Mouse (Mus musculus): ENCODE measurements around the gene P2rx6. TPM values are rescaled to one million over a fixed set of nuclear protein-coding genes. Genes with fewer than 3 reads are reported as not detected.

The P2rx6 gene
- 1.8 and 2.1 TPM in 2 replicates for polyA plus RNA-seq (2015; fragmentation: Nextera tagmentation; extraction: Ambion mirVana)

DNA sequence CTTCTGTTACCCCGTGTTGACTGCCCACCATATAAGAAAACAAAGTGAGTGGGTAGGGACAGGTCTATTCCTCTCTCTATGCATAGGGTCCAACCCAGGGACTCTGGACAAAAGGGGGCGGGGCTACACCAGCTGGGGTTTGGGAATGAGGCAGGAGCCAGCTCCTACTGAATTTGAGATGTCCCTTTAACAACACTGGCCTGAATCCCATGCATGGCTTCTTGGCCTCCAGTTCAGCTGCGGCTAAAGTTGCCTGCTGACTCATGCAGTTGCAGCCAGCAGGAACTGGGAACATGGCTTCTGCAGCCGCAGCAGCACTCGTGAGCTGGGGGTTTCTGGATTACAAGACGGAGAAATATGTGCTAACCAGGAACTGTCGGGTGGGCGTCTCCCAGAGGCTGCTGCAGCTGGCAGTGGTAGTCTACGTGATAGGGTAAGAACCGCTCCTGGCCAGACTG is at the start of gene P2rx6:
P2rx6 (plus strand) TSS at position 135 of the 458 bp plus-strand sequence.
- Histone ChIP-seq H3K9me3 (replicated peaks; ENCODE audit: control insufficient read depth, low read length) (no peaks in the 10 kb centered on the region), H3K4me3 (replicated peaks; ENCODE audit: low read length) (peak within 1 kb of the TSS; percentile 24), H3K27me3 (ENCODE audit: control insufficient read depth, insufficient read depth, low read length) (no peaks in the 10 kb centered on the region), H3K9ac (ENCODE audit: low read length) (peak within 1 kb of the TSS; percentile 59), H3K36me3 (ENCODE audit: control insufficient read depth, insufficient read depth, low read length) (no peaks in the 10 kb centered on the region), H3K27ac (ENCODE audit: low read length) (peak within 1 kb of the TSS; percentile 84), H3K4me1 (ENCODE audit: control insufficient read depth, insufficient read depth, low read length) (peaks cover 17% of the 10 kb centered on the region), H3K4me2 (ENCODE audit: low read depth, low read length) (peak within 1 kb of the TSS; percentile 57)
- ATAC-seq (ENCODE audit: insufficient read depth, low FRiP score) = peak; percentile 45
- 6% methylated on average over 10 of the region's 10 CpGs for WGBS

DNA sequence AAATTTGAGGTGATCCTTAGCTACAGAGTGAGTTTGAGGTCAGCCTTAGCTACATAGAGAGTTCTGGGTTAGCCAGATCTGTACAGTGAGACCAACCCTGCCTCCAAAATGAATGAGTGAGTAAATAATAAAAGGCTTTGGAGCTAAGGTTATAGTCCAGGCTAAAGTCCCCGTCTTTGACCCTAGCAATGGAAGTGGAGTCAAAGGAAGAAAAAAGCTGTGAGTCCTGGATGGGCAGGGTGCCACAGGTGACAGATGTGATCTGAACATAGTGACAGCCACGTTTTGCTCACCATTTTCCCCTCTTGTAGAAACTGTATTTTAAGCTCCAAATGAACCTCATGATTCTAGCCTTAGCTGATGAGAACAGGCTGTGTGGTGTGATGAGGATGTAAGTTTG is 42.8 kb upstream of the P2rx6 start:
- 74% methylated on average over 2 of the region's 2 CpGs for WGBS
- ATAC-seq (ENCODE audit: insufficient read depth, low FRiP score) = no peak
- Histone ChIP-seq H3K36me3 (ENCODE audit: control insufficient read depth, insufficient read depth, low read length) (peaks cover 43% of the 10 kb centered on the region), H3K4me2 (ENCODE audit: low read depth, low read length) (no peak overlapping the region), H3K4me3 (replicated peaks; ENCODE audit: low read length) (no peak overlapping the region), H3K27me3 (ENCODE audit: control insufficient read depth, insufficient read depth, low read length) (no peaks in the 10 kb centered on the region), H3K9me3 (replicated peaks; ENCODE audit: control insufficient read depth, low read length) (no peaks in the 10 kb centered on the region), H3K9ac (ENCODE audit: low read length) (no peak overlapping the region), H3K27ac (ENCODE audit: low read length) (no peak overlapping the region), H3K4me1 (ENCODE audit: control insufficient read depth, insufficient read depth, low read length) (no peaks in the 10 kb centered on the region)

DNA sequence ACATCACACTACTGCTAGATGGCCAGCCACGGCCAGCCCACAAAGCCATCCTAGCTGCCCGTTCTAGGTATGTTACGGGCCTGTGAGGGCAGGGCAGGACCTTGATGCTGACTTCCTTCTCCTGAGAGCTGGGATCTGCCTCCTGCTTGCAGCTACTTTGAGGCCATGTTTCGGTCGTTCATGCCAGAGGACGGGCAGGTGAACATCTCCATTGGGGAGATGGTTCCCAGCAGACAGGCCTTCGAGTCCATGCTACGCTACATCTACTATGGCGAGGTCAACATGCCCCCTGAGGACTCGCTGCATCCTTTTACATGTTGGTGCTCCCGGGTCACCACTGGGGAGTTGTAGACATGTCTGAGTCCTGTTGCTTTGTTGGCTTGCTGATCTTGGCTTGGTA is 37.5 kb upstream of the P2rx6 start:
- H3K4me2 ChIP-seq (ENCODE audit: low read depth, low read length) = no peak overlapping the region
- peaks cover 33% of the 10 kb centered on the region for H3K36me3 ChIP-seq (ENCODE audit: control insufficient read depth, insufficient read depth, low read length)
- ATAC-seq (ENCODE audit: insufficient read depth, low FRiP score) = no peak
- peaks cover 2% of the 10 kb centered on the region; the same call in 1 of the 2 replicates for H3K4me1 ChIP-seq (ENCODE audit: control insufficient read depth, insufficient read depth, low read length)
- WGBS = 91% methylated on average over 11 of the region's 11 CpGs
- no peaks in the 10 kb centered on the region for H3K9me3 ChIP-seq (replicated peaks; ENCODE audit: control insufficient read depth, low read length)
- no peak overlapping the region for H3K27ac ChIP-seq (ENCODE audit: low read length)
- no peak overlapping the region for H3K4me3 ChIP-seq (replicated peaks; ENCODE audit: low read length)
- no peak overlapping the region for H3K9ac ChIP-seq (ENCODE audit: low read length)
- H3K27me3 ChIP-seq (ENCODE audit: control insufficient read depth, insufficient read depth, low read length) = no peaks in the 10 kb centered on the region

DNA sequence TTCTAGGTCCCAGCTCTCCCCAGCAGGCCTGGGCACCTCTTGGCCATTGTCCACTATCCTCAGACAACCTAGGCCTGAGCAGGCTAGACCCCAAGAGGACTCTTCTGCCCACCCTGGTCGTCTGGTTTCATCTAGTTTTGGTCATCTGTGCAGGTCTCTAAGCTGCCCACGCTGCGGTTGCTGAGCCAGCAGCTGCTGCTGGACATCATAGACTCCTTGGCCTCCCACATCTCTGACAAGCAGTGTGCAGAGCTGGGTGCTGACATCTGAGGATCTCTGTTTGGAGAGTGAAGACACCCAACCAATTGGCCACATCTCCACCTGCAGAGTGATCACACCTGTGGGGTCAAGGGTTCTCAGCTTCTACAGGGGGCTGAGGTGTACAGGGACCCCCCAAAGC is 36.2 kb upstream of the P2rx6 start:
- Histone ChIP-seq H3K9me3 (replicated peaks; ENCODE audit: control insufficient read depth, low read length) (no peaks in the 10 kb centered on the region), H3K9ac (ENCODE audit: low read length) (no peak overlapping the region), H3K36me3 (ENCODE audit: control insufficient read depth, insufficient read depth, low read length) (peaks cover 33% of the 10 kb centered on the region), H3K27me3 (ENCODE audit: control insufficient read depth, insufficient read depth, low read length) (no peaks in the 10 kb centered on the region), H3K4me1 (ENCODE audit: control insufficient read depth, insufficient read depth, low read length) (peaks cover 11% of the 10 kb centered on the region), H3K4me2 (ENCODE audit: low read depth, low read length) (no peak overlapping the region), H3K4me3 (replicated peaks; ENCODE audit: low read length) (no peak overlapping the region), H3K27ac (ENCODE audit: low read length) (no peak overlapping the region)
- WGBS = 81% methylated on average over 3 of the region's 3 CpGs
- no peak for ATAC-seq (ENCODE audit: insufficient read depth, low FRiP score)

DNA sequence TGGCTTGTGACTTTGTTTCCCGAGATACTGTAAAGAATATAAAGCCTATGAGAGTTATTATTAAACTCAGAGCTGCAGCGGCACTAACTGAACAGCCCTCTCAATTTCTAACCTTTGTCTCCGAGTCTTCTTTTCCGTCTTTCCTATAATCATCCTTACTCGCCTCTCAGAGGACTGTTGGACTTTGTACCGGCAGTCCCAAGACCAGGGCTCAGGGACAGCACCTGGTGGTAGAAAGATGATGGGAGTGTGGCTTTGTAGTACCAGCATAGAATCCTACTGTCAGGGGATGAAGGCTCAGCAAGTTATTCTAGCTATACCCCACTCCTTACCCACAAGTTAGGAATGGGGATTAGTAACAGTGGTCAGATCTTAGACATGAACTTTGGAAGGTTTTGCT is 35.5 kb upstream of the P2rx6 start:
- Histone ChIP-seq H3K27ac (ENCODE audit: low read length) (no peak overlapping the region), H3K4me1 (ENCODE audit: control insufficient read depth, insufficient read depth, low read length) (peaks cover 11% of the 10 kb centered on the region), H3K9me3 (replicated peaks; ENCODE audit: control insufficient read depth, low read length) (no peaks in the 10 kb centered on the region), H3K9ac (ENCODE audit: low read length) (no peak overlapping the region), H3K4me3 (replicated peaks; ENCODE audit: low read length) (no peak overlapping the region), H3K27me3 (ENCODE audit: control insufficient read depth, insufficient read depth, low read length) (no peaks in the 10 kb centered on the region), H3K4me2 (ENCODE audit: low read depth, low read length) (no peak overlapping the region), H3K36me3 (ENCODE audit: control insufficient read depth, insufficient read depth, low read length) (peaks cover 27% of the 10 kb centered on the region)
- WGBS = 89% methylated on average over 6 of the region's 6 CpGs
- no peak for ATAC-seq (ENCODE audit: insufficient read depth, low FRiP score)

DNA sequence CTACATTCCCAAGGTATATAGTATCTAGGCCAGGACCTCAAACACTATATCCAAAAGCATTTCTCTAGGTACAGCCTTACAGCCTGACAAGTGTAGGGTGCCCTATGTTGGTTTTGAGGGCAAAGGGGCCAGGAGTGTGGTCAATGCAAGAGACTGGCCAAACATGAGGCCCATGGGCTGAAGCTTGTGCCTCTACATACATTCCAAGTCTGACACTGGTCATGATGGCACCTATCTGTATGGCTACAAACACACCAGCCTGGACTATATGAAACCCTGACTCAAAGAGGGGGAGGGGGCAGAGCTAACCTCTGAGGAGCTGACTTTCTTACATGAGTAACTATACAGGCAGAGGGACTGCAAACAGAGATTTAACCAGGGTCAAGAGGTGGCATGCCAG is 34.1 kb upstream of the P2rx6 start:
- peaks cover 18% of the 10 kb centered on the region for H3K4me1 ChIP-seq (ENCODE audit: control insufficient read depth, insufficient read depth, low read length)
- no peak overlapping the region for H3K4me2 ChIP-seq (ENCODE audit: low read depth, low read length)
- H3K4me3 ChIP-seq (replicated peaks; ENCODE audit: low read length) = no peak overlapping the region
- H3K27me3 ChIP-seq (ENCODE audit: control insufficient read depth, insufficient read depth, low read length) = no peaks in the 10 kb centered on the region
- peaks cover 16% of the 10 kb centered on the region for H3K36me3 ChIP-seq (ENCODE audit: control insufficient read depth, insufficient read depth, low read length)
- H3K27ac ChIP-seq (ENCODE audit: low read length) = no peak overlapping the region
- ATAC-seq (ENCODE audit: insufficient read depth, low FRiP score) = no peak
- H3K9ac ChIP-seq (ENCODE audit: low read length) = no peak overlapping the region
- no peaks in the 10 kb centered on the region for H3K9me3 ChIP-seq (replicated peaks; ENCODE audit: control insufficient read depth, low read length)

DNA sequence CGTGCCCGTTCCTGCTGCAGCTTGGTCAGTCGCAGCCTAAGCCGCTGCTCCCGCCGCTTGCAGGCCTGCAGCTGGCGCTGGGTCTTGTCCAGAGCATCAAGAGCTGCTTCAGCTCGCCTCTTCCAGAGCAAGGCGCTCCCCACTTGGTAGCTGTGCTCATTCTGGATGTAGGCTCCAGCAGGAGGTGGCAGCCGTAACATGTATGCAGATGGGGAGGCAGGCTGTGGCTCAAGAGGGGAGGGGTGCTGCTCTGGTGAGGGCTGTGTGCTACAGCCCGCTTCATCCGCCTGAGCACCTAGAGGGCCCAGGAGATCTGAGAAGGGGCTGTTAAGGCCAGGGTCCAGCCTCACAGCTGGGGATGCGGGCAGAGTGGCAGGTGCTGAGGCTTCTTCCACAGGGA is 33.4 kb upstream of the P2rx6 start:
- no peak for ATAC-seq (ENCODE audit: insufficient read depth, low FRiP score)
- H3K36me3 ChIP-seq (ENCODE audit: control insufficient read depth, insufficient read depth, low read length) = peaks cover 12% of the 10 kb centered on the region
- WGBS = 86% methylated on average over 13 of the region's 13 CpGs

DNA sequence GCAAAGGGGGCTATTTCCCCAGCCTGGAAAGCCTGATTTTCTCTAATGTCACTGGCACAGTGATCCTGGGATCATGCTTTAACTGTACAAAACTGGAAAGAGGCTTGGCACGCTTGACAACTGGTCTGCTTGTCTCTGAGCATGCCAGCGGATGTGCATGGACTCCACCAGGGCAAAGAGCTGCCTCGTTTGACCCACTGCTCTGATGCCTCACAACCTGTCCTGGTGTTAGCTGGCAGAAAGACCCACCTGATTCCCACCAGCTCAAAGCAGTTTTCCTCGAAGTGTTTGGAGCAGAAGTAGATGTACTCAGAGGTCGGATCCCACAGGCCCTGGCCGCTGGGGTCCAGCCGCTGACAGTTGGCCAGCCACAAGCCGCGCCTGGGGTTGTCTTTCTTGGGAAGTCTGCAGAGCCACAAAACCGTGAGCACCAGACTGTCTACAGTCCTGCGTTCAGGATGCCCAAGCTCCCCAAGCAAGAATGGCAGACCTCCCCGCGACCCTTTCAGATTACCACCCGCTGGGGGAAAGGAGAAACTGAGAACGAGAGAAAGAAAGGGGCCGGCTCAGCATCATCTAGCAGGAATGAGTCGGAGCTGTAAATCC is 31.6 kb upstream of the P2rx6 start:
- H3K4me2 ChIP-seq (ENCODE audit: low read depth, low read length) = peak overlapping the region; percentile 89
- H3K9ac ChIP-seq (ENCODE audit: low read length) = peak overlapping the region; percentile 85
- peak overlapping the region; percentile 99 for H3K27ac ChIP-seq (ENCODE audit: low read length)
- peak overlapping the region; percentile 78 for H3K4me3 ChIP-seq (replicated peaks; ENCODE audit: low read length)
- WGBS = 12% methylated on average over 17 of the region's 17 CpGs
- peaks cover 6% of the 10 kb centered on the region; the same call in 1 of the 2 replicates for H3K36me3 ChIP-seq (ENCODE audit: control insufficient read depth, insufficient read depth, low read length)
- peaks cover 18% of the 10 kb centered on the region for H3K4me1 ChIP-seq (ENCODE audit: control insufficient read depth, insufficient read depth, low read length)
- no peak for ATAC-seq (ENCODE audit: insufficient read depth, low FRiP score)
- no peaks in the 10 kb centered on the region for H3K27me3 ChIP-seq (ENCODE audit: control insufficient read depth, insufficient read depth, low read length)
- no peaks in the 10 kb centered on the region for H3K9me3 ChIP-seq (replicated peaks; ENCODE audit: control insufficient read depth, low read length)

More for the DNA sequence above, 33.4 kb upstream of the P2rx6 start:
- peaks cover 18% of the 10 kb centered on the region for H3K4me1 ChIP-seq (ENCODE audit: control insufficient read depth, insufficient read depth, low read length)
- no peaks in the 10 kb centered on the region for H3K27me3 ChIP-seq (ENCODE audit: control insufficient read depth, insufficient read depth, low read length)
- H3K4me3 ChIP-seq (replicated peaks; ENCODE audit: low read length) = no peak overlapping the region
- no peaks in the 10 kb centered on the region for H3K9me3 ChIP-seq (replicated peaks; ENCODE audit: control insufficient read depth, low read length)
- no peak overlapping the region for H3K9ac ChIP-seq (ENCODE audit: low read length)
- no peak overlapping the region for H3K4me2 ChIP-seq (ENCODE audit: low read depth, low read length)
- H3K27ac ChIP-seq (ENCODE audit: low read length) = no peak overlapping the region

DNA sequence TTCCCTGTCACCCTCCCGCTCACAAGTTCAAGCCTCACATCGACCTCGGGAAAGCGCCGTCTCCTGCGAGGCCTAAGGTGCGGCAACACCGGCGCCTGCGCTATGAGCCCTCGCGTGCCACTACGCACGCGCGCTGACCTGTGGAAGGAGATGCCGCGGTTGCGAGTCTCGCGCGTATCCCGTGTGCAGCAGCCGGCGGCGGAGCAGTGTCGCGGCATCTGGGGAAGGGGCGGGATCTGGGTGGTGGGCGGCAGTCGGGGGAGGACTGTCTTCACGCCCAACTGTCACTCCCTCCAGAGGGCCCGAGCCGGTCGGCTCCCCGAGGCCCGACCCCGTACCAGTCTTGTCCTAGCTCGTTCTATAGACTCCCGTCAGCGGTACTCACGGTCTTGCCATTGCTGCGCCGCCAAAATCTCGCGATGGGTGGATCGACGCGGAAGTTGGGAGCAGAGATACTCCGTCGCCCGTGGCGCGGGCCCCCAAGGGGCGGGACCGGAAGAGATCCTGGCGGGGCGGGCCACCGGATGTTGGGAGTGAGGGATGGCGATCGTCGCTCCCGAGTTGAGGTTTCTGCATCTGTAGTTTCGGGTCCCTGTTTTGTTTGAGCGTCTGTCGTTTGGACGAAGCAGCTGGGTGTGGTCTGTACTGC is 30.9 kb upstream of the P2rx6 start, which contains the start of gene Thap7:
Thap7 (minus strand) TSS at position 497 of the 649 bp plus-strand sequence.
- Histone ChIP-seq H3K4me2 (ENCODE audit: low read depth, low read length) (peak within 1 kb of the TSS; percentile 89), H3K9ac (ENCODE audit: low read length) (peak within 1 kb of the TSS; percentile 85), H3K27ac (ENCODE audit: low read length) (peak within 1 kb of the TSS; percentile 99), H3K4me1 (ENCODE audit: control insufficient read depth, insufficient read depth, low read length) (peaks cover 18% of the 10 kb centered on the region), H3K4me3 (replicated peaks; ENCODE audit: low read length) (peak within 1 kb of the TSS; percentile 78), H3K36me3 (ENCODE audit: control insufficient read depth, insufficient read depth, low read length) (peaks cover 6% of the 10 kb centered on the region; the same call in 1 of the 2 replicates), H3K27me3 (ENCODE audit: control insufficient read depth, insufficient read depth, low read length) (no peaks in the 10 kb centered on the region), H3K9me3 (replicated peaks; ENCODE audit: control insufficient read depth, low read length) (no peaks in the 10 kb centered on the region)
- under 1% methylated on average over 67 of the region's 67 CpGs for WGBS
- ATAC-seq (ENCODE audit: insufficient read depth, low FRiP score) = peak; percentile 96

Data from stomach, embryonic 16.5 days (tissue).